ENCODE assay signal across 23 mouse cellular contexts in the genomic region with DNA sequence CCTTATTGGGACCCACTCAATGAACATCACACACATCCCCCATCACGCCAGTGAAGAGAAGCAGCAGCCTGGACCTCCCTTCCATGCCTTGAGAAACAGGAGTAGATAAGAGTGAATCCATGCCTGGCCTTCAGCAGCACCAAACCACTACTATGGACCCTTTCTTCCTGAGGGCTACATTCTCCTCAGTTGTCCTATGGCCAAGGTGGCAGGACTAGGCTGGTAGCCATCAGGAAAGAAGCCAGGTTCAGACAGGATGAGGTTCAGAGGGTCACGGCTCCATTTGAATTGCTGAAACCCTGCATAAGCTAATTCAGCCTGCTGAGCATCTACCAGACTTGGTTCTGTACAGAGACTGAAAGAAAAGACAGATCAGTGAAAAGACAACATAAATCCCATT.
A peak's percentile ranks its signal among the peaks of the same experiment; 100 is the strongest.
DNase-seq lines count a peak whose midpoint lies in the region; ATAC-seq and TF ChIP-seq lines count a peak whose summit lies in the region.
"Had no signal": no experiment of that assay in that cellular context is flagged by ENCODE, and none has a peak within 500 bp of the region (broad histone marks: within the 10 kb centered on the region; RNA-seq: fewer than 3 reads in every experiment).

No protein-coding gene starts in this region.

- intact Hi-C loops in left cerebral cortex, adult 2 months (cut with DNase I) = no loop called here
- intact Hi-C loops in left cerebral cortex, postnatal 4 days (cut with DNase I) = no loop called here

- no peaks in the 10 kb centered on the region for H3K4me1 ChIP-seq in liver, postnatal 0 days (ENCODE audit: insufficient read depth)
- H3K4me1 ChIP-seq: embryonic facial prominence, embryonic 13.5 days; forebrain, embryonic 12.5 days; heart, embryonic 15.5 days; hindbrain, embryonic 10.5 days; intestine, embryonic 15.5 days had no signal

- H3K27ac ChIP-seq in left cerebral cortex, adult 2 months = 0 out of 2 replicates have a peak overlapping the region, but pooled peaks have one; percentile 8
- H3K27ac ChIP-seq in liver, postnatal 0 days (ENCODE audit: low read depth) = no peak overlapping the region
- H3K27ac ChIP-seq: embryonic facial prominence, embryonic 13.5 days; forebrain, embryonic 12.5 days; heart, adult 2 months; heart, embryonic 15.5 days; hindbrain, embryonic 10.5 days; hindbrain, embryonic 14.5 days; intestine, embryonic 15.5 days had no signal

- peak; percentile 48 for DNase-seq in cerebellum, adult 11 months
- DNase-seq in left cerebral cortex, adult 2 months (ENCODE audit: extremely low spot score in 1 of 2, low spot score in 2 of 2) = no peak
- DNase-seq in left cerebral cortex, postnatal 4 days = no peak
- DNase-seq in cerebellum, adult 9-11 months = peak; percentile 74
- peak; percentile 52 to 60 for DNase-seq in cerebellum, postnatal 36 days
- DNase-seq in liver, postnatal 0 days = no peak
- DNase-seq in spleen, postnatal 4 days (ENCODE audit: low spot score in 2 of 2) = no peak
- DNase-seq: adrenal gland, adult 8-10 months; adrenal gland, postnatal 36 days; B cell, adult 2 months; gastrocnemius, postnatal 10 days; heart, adult 2 months had no signal

- no peak overlapping the region for H3K4me3 ChIP-seq in left cerebral cortex, adult 2 months
- no peak overlapping the region for H3K4me3 ChIP-seq in liver, postnatal 0 days (ENCODE audit: low read depth, low read length)
- H3K4me3 ChIP-seq: embryonic facial prominence, embryonic 13.5 days; forebrain, embryonic 12.5 days; heart, adult 2 months; heart, embryonic 15.5 days; hindbrain, embryonic 10.5 days; intestine, embryonic 15.5 days had no signal

- 85% methylated on average over 2 of the region's 2 CpGs for WGBS in liver, postnatal 0 days (ENCODE audit: insufficient replicate concordance)

- no peaks in the 10 kb centered on the region for H3K9me3 ChIP-seq in liver, postnatal 0 days (ENCODE audit: low read length)
- H3K9me3 ChIP-seq: embryonic facial prominence, embryonic 13.5 days; forebrain, embryonic 12.5 days; G1E; heart, embryonic 15.5 days; hindbrain, embryonic 10.5 days; intestine, embryonic 15.5 days had no signal

- H3K27me3 ChIP-seq in liver, postnatal 0 days (ENCODE audit: insufficient read depth, low read length) = no peaks in the 10 kb centered on the region
- H3K27me3 ChIP-seq: embryonic facial prominence, embryonic 13.5 days; forebrain, embryonic 12.5 days; heart, embryonic 15.5 days; intestine, embryonic 15.5 days had no signal

- no peak for ATAC-seq in cerebellum, adult (ENCODE audit: insufficient number of reproducible peaks, low FRiP score, low TSS enrichment)
- no peak for ATAC-seq in liver, postnatal 0 days
- ATAC-seq: CD4-positive, CD25-positive, alpha-beta regulatory T cell, adult 4 months; forebrain, embryonic 16.5 days; intestine, embryonic 15.5 days had no signal

- H3K4me2 ChIP-seq in liver, postnatal 0 days (ENCODE audit: low read depth, low read length) = no peak overlapping the region
- H3K4me2 ChIP-seq: embryonic facial prominence, embryonic 13.5 days; forebrain, embryonic 12.5 days; heart, embryonic 11.5 days; heart, embryonic 15.5 days; hindbrain, embryonic 14.5 days; intestine, embryonic 15.5 days had no signal

- no peak for TF ChIP-seq CTCF in left cerebral cortex, adult 2 months (IDR thresholded peaks at IDR 0.05)
- TF ChIP-seq CTCF in liver, postnatal 0 days (IDR thresholded peaks at IDR 0.05; ENCODE audit: low read depth) = no peak

- H3K9ac ChIP-seq in liver, postnatal 0 days (replicated peaks) = no peak overlapping the region
- H3K9ac ChIP-seq: embryonic facial prominence, embryonic 13.5 days; forebrain, embryonic 12.5 days; heart, embryonic 15.5 days; hindbrain, embryonic 14.5 days; intestine, embryonic 15.5 days had no signal

- peaks cover 3% of the 10 kb centered on the region; the same call in 1 of the 2 replicates for H3K36me3 ChIP-seq in liver, postnatal 0 days (replicated peaks; ENCODE audit: insufficient read depth, low read length)
- H3K36me3 ChIP-seq: forebrain, embryonic 12.5 days; intestine, embryonic 15.5 days had no signal

- no peak for TF ChIP-seq EP300 in liver, postnatal 0 days (IDR thresholded peaks at IDR 0.05; ENCODE audit: low read depth)

Comparison
In these comparisons a context has a peak if more than half of its experiments do, and no peak if none do; other contexts are left out.
1. DNase-seq: peak in cerebellum, adult 11 months (single experiment), cerebellum, adult 9-11 months (single experiment) and cerebellum, postnatal 36 days (2 of 2); none in left cerebral cortex, adult 2 months (0 of 2), left cerebral cortex, postnatal 4 days (single experiment), liver, postnatal 0 days (single experiment) and spleen, postnatal 4 days (0 of 2).